Mouse (Mus musculus) fibroblast of lung, adult 2 months (primary cell): ENCODE results near the gene Olfr410.
A peak's percentile ranks its signal among the peaks of the same experiment; 100 is the strongest.

ENCODE experiments used
- DNase-seq: peaks from one replicate; pipeline ENCODE4 v3.0.0-alpha.2; 2011; ENCODE audit warnings: low read depth

Olfr410 gene

GRCm38 (mm10) chr11:74337931-74338330, at the start of gene Olfr410:
Gene Olfr410 (minus strand): TSS chr11:74338031.
- no peak for DNase-seq

DNA sequence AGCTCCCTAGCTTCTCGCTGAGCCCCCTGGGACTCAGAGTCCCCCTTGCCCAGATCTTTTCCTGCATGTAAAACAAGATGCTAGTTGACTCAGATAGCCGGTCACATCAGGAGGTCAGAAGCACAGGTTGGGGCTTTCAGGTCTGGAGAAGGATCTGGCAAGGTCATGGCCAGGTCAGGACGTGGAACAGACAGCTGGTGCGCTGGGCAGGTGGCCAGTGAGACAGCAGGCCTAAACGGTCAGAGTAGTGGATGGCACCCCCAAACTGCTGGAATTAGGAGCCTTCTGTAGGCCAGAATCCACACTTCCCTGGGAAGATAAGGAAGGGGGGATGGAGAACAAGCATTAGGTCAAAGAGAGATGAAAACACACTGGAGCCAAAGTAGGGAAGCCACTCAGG, 49.4 kb upstream of the Olfr410 start:
- no peak for DNase-seq

DNA sequence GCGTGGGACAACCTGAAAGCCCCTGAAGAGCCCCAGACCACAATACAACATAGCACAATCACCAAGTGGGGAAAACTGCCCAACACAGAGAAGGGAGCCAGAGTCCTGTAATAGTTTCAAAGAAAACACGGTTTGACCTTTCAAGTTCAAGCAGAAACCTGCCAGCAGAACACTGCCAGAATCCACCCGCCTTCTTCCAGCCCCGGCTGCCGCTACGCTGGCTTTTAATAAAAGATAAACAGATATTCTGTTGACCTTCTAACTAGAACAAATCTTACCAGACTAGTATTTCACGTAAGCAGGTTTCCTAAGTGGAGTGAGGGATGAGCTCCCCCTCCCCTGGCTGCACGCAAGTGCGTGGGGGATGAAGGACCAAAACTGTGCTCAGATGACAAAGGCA, 47.8 kb upstream of the Olfr410 start:
- DNase-seq = no peak

GRCm38 (mm10) chr11:74379166-74379873, 41.5 kb upstream of the Olfr410 start:
- DNase-seq = no peak

DNA sequence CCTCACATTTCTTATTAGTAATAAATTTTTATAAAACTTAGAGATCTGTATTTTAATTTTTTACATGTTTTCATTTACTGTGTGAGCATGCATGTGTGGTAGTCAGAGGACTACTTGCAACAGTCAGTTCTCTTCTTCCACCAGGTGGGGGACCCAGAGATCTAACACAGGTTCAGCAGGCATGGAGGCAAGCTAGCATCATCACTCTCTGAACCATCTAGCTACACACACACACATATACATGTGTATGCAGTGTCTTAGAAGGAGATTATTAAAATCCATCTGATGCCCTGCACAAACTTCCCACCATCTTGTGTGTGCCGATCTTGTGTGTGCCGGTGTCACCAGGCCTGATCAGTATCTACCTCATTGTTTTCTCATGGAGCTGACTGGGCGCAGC, 39.0 kb upstream of the Olfr410 start:
- DNase-seq = no peak

DNA sequence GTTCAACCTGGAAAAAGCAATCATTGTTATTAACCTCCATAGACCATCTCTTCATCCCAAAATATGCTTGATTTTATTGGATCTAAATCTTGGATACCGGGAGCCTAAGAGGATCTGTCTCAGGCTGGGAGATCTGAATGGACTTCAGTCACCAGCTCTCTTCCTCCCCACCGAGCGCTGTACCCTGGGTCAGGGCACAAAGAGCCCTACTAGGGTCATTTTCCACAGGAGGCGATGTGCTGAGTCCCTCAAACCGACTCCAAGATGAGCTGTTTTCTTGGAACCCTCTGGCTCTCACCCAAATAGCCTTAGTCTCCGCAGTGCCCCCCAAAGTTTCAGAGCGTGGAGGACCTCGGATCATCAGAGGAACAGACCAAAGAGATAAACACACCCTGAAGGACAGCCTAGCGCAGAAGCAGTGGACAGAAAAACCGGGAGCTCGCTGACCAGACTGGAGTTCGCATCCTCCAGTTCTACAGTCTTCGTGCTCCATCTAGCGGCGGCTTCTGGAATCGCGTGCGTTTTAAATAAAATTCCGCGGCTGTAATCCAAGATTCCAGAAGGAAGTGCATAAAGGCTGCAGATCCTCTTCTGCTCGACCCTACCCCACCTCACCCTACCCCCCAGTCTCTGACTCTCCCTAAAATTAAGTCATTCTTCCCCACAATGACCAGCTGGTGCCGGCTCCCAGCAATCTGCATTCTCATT, 33.7 kb upstream of the Olfr410 start:
- DNase-seq = peak; percentile 27

DNA sequence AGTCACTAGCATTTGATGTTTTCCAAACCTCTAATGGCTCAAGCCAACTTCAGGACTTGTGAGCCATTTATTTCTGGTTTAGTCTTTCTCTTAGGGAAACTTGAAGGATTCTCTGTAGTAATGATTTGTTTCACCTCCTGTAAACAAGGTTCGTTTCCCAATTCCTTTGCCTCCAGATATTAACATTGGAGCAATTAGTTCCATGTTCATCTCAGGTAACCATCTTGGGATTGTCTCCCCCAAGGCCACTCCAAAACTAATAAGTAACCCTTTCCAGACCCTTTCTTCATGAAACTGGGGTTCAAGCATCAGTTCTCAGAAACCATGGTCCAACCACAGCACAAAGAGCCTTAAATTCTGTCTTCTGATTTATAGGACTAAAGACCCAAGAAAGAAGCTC, 23.9 kb upstream of the Olfr410 start, which contains the start of gene Olfr412:
Gene Olfr412 (plus strand): TSS at position 301 of the 400 bp plus-strand sequence.
- no peak for DNase-seq

GRCm38 (mm10) chr11:74352550-74352949, 14.7 kb upstream of the Olfr410 start, which contains the start of gene Olfr411:
Gene Olfr411 (minus strand): TSS chr11:74352650.
- DNase-seq = no peak

DNA sequence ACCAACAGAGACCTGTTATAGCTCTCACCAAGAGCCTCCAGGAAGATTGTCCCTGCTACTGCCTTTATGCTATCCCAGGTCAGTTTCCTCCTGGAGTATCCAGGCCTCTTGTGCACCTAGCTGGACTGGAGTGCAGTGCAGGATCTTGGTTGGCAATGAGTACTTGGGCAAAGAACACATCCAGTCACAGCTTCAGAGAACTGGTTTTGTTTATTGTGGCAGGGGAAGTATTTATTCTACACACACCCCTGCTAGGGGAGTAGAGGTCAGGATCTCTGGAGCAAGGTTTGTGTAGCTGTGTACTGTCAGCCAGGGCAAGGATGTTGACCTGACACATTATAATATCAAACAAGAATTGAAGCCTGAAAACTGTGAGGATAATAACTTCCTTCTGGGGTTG, 9.1 kb downstream of the Olfr410 start:
- DNase-seq = no peak

DNA sequence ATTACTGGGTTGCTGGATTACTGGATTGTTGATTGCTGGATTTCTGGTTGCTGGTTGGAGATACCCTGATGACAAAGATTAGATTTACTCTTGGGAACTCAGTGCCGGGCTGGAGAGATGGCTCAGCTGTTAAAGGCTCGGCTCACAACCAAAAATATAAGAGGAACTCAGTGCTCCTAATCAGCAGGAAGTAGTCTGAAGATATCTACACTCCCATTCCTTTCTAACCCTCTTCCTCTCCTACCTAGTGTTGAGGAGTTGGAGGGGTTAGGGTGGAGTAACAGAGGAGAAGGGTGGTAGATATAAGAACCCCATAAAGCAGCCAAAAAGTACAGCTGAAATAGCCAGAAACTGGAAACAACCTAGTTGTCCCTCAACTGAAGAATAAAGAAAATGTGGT, 11.8 kb downstream of the Olfr410 start:
- no peak for DNase-seq

- DNase-seq = no peak
Observed at GRCm38 (mm10) chr11:74287256-74287655, 50.6 kb downstream of the Olfr410 start.

DNA sequence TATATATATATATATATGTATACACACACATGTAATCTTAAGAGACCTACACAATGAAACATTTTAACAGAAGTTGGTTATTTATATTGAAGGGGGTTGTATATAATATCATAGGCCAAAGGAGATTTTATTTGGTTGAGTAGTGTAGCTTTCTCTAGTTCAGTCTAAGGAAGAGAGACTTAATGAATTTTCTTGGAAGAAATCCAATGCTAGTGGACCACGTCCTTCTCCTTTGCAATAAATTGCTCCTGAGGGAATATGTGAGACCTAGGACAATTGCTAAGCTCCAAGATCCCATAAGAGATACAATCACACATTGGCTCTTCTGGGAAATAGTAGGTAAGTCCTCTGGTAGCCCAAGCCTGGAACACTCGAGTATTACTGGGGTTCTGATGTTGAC, 54.4 kb downstream of the Olfr410 start, which contains the start of gene Olfr59:
Gene Olfr59 (plus strand): TSS at position 301 of the 400 bp plus-strand sequence.
- DNase-seq = no peak
